In the genomic region with DNA sequence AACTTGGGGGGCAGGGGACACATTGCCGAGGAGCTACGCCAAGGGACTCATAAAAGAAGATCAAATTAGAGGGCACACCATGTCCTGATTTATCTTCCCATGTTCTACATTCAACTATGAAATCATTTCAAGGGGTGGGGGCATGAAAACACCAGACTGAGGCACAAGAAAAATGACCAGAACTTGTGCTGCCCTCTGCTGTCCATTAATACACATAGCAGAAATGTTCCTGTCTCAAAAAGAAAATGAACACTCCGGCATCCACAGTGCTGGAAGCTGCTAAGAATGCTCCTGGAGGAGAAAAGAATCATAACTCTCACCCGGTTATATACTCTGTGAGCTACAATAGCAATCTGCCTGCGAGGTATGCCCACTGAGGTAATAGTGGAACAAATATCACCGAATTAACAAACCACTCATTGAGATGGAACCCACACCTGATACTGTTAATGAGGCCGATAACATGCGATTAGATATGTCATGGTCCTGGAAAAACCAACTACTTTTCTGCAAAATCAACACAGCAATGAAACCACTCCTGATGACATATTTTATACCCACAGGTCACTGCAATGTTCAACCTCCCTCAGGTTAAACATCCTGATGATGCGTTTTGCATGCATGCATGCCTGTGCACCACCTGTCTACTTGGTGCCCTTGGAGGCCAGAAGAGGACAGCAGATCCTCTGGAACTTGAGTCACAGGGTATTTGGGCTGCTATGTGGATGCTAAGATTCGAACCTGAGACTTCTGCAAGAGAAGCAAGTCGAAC, we compare ENCODE assay signal across 10 mouse cellular contexts.
DNase-seq lines count a peak whose midpoint lies in the region; ATAC-seq and TF ChIP-seq lines count a peak whose summit lies in the region.
"Had no signal": no experiment of that assay in that cellular context is flagged by ENCODE, and none has a peak within 500 bp of the region (broad histone marks: within the 10 kb centered on the region; RNA-seq: fewer than 3 reads in every experiment).

No protein-coding gene starts in this region.

- peak; percentile 75 for TF ChIP-seq CTCF in kidney, postnatal 0 days (IDR thresholded peaks at IDR 0.05; ENCODE audit: low read depth)
- peak; percentile 88 for TF ChIP-seq CTCF in midbrain, postnatal 0 days (IDR thresholded peaks at IDR 0.05)

- H3K4me3 ChIP-seq in kidney, postnatal 0 days (replicated peaks; ENCODE audit: low read depth, low read length): no peak overlapping the region
- no peak overlapping the region for H3K4me3 ChIP-seq in kidney, embryonic 15.5 days (replicated peaks)
- no peak overlapping the region for H3K4me3 ChIP-seq in forebrain, embryonic 16.5 days (replicated peaks; ENCODE audit: low read length)
- no peak overlapping the region for H3K4me3 ChIP-seq in midbrain, postnatal 0 days (ENCODE audit: low read depth, low read length)
- H3K4me3 ChIP-seq: erythroblast, embryonic 14.5 days; lung, embryonic 15.5 days had no signal

- WGBS in kidney, postnatal 0 days: 58% methylated on average over 11 of the region's 11 CpGs
- WGBS in kidney, embryonic 15.5 days: 61% methylated on average over 11 of the region's 11 CpGs
- WGBS in forebrain, embryonic 16.5 days: 61% methylated on average over 11 of the region's 11 CpGs
- 55% methylated on average over 11 of the region's 11 CpGs for WGBS in midbrain, postnatal 0 days

- H3K9ac ChIP-seq in kidney, postnatal 0 days (ENCODE audit: low read depth, low read length): no peak overlapping the region
- H3K9ac ChIP-seq in kidney, embryonic 15.5 days: no peak overlapping the region
- no peak overlapping the region; the same call in 1 of the 2 replicates for H3K9ac ChIP-seq in forebrain, embryonic 16.5 days (replicated peaks; ENCODE audit: low read depth, low read length)
- H3K9ac ChIP-seq in midbrain, postnatal 0 days (replicated peaks; ENCODE audit: low read length, poor library complexity, severe bottlenecking): no peak overlapping the region
- H3K9ac ChIP-seq: lung, embryonic 15.5 days had no signal

- no peak for ATAC-seq in CD4-positive, CD25-positive, alpha-beta regulatory T cell, adult 4 months
- ATAC-seq in kidney, postnatal 0 days (replicated peaks; ENCODE audit: low FRiP score, low read depth): no peak
- ATAC-seq in kidney, embryonic 15.5 days (replicated peaks; ENCODE audit: low FRiP score): no peak
- ATAC-seq in forebrain, embryonic 16.5 days: 0 out of 2 replicates have a peak, but pooled peaks have one; percentile 23
- ATAC-seq in midbrain, postnatal 0 days (ENCODE audit: low FRiP score): peak; percentile 36; the same call in 1 of the 2 replicates

- no peaks in the 10 kb centered on the region for H3K27me3 ChIP-seq in kidney, postnatal 0 days (ENCODE audit: insufficient read depth, low read length)
- peaks cover 10% of the 10 kb centered on the region; the same call in 1 of the 2 replicates for H3K27me3 ChIP-seq in kidney, embryonic 15.5 days
- no peaks in the 10 kb centered on the region for H3K27me3 ChIP-seq in forebrain, embryonic 16.5 days (replicated peaks; ENCODE audit: control insufficient read depth, insufficient read depth, low read length)
- H3K27me3 ChIP-seq in midbrain, postnatal 0 days (ENCODE audit: insufficient read depth, low read length): no peaks in the 10 kb centered on the region
- H3K27me3 ChIP-seq: lung, embryonic 15.5 days had no signal

- no peaks in the 10 kb centered on the region for H3K36me3 ChIP-seq in kidney, postnatal 0 days (ENCODE audit: insufficient read depth, low read length)
- H3K36me3 ChIP-seq in kidney, embryonic 15.5 days: no peaks in the 10 kb centered on the region
- H3K36me3 ChIP-seq in forebrain, embryonic 16.5 days (ENCODE audit: control insufficient read depth, insufficient read depth): no peaks in the 10 kb centered on the region
- H3K36me3 ChIP-seq in midbrain, postnatal 0 days (ENCODE audit: insufficient read depth, low read length): peaks cover 3% of the 10 kb centered on the region; the same call in 1 of the 2 replicates
- H3K36me3 ChIP-seq: lung, embryonic 15.5 days had no signal

- peak; percentile 18 for DNase-seq in CD4-positive, CD25-positive, alpha-beta regulatory T cell, adult 2 months (ENCODE audit: low read depth, low spot score)
- DNase-seq in kidney, postnatal 0 days (ENCODE audit: low spot score): peak; percentile 78
- peak; percentile 24 for DNase-seq in Muller cell, postnatal 12 days (ENCODE audit: inconsistent ontology term)
- DNase-seq in midbrain, postnatal 0 days (ENCODE audit: low spot score): peak; percentile 85
- no peak for DNase-seq in thymus, postnatal 25 days

- no peak overlapping the region for H3K4me2 ChIP-seq in kidney, postnatal 0 days (ENCODE audit: low read length)
- no peak overlapping the region for H3K4me2 ChIP-seq in kidney, embryonic 15.5 days
- H3K4me2 ChIP-seq in forebrain, embryonic 16.5 days (ENCODE audit: low read length): no peak overlapping the region
- H3K4me2 ChIP-seq in midbrain, postnatal 0 days (ENCODE audit: low read depth, low read length, poor library complexity, severe bottlenecking): no peak overlapping the region
- H3K4me2 ChIP-seq: lung, embryonic 15.5 days had no signal

- H3K9me3 ChIP-seq in kidney, postnatal 0 days (replicated peaks; ENCODE audit: low read length): no peaks in the 10 kb centered on the region
- H3K9me3 ChIP-seq in kidney, embryonic 15.5 days (replicated peaks): no peaks in the 10 kb centered on the region
- no peaks in the 10 kb centered on the region for H3K9me3 ChIP-seq in forebrain, embryonic 16.5 days (ENCODE audit: control insufficient read depth, low read length)
- H3K9me3 ChIP-seq in midbrain, postnatal 0 days (ENCODE audit: low read length): no peaks in the 10 kb centered on the region
- H3K9me3 ChIP-seq: lung, embryonic 15.5 days had no signal

- no peak overlapping the region for H3K27ac ChIP-seq in kidney, postnatal 0 days
- H3K27ac ChIP-seq in kidney, embryonic 15.5 days: no peak overlapping the region
- H3K27ac ChIP-seq in forebrain, embryonic 16.5 days (ENCODE audit: low read length): no peak overlapping the region
- no peak overlapping the region for H3K27ac ChIP-seq in midbrain, postnatal 0 days (ENCODE audit: low read depth, low read length)
- H3K27ac ChIP-seq: lung, embryonic 15.5 days had no signal

- H3K4me1 ChIP-seq in kidney, postnatal 0 days (replicated peaks; ENCODE audit: insufficient read depth, low read length): no peaks in the 10 kb centered on the region
- H3K4me1 ChIP-seq in kidney, embryonic 15.5 days: peaks cover 4% of the 10 kb centered on the region; the same call in 1 of the 2 replicates
- H3K4me1 ChIP-seq in forebrain, embryonic 16.5 days (replicated peaks; ENCODE audit: control insufficient read depth, insufficient read depth, low read length): peaks cover 7% of the 10 kb centered on the region
- no peaks in the 10 kb centered on the region; the same call in 1 of the 2 replicates for H3K4me1 ChIP-seq in midbrain, postnatal 0 days (ENCODE audit: insufficient read depth, low read length)
- H3K4me1 ChIP-seq: lung, embryonic 15.5 days had no signal

Comparison
In these comparisons a context has a peak if more than half of its experiments do, and no peak if none do; other contexts are left out.
1. ATAC-seq: peak in forebrain, embryonic 16.5 days (single experiment) and midbrain, postnatal 0 days (single experiment); none in CD4-positive, CD25-positive, alpha-beta regulatory T cell, adult 4 months (single experiment), kidney, postnatal 0 days (single experiment) and kidney, embryonic 15.5 days (single experiment).